Mouse (Mus musculus): ENCODE measurements around the gene Asb12. TPM values are rescaled to one million over a fixed set of nuclear protein-coding genes. Genes with fewer than 3 reads are reported as not detected.
"Not testable (repeated sequence)": the region's sequence is repeated elsewhere in the genome, so short reads cannot be mapped to it uniquely, and the experiment has no call there.

Gene Asb12
- 0.35 TPM in 1 of 2 replicates, not detected in the other for polyA plus RNA-seq (2015; fragmentation: Nextera tagmentation; extraction: Ambion mirVana)

DNA sequence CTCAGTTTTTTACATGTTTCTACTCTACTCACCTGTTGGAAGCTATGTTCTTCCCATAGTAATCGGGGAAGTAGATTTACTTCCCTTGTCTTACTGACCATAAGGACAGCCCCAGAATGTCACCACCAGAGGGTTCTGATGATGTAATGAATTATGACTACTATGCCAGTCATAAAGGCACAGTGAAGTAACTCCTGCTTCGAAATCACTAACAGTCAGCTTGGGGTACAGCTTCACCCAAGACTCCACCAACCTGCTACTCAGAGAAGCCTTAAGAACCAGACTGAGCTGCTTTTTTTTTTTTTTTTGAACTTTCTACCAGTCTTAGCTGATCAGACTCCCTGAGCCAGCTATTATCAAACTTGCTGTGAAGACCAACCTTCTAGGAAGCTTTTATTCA lies at the start of gene Asb12, which contains the start of gene Pfn5:
TSS of gene Asb12 (minus strand) at position 101 of the 400 bp plus-strand sequence.
TSS of gene Pfn5 (plus strand) at position 218 of the 400 bp plus-strand sequence.
- no peak for ATAC-seq
- 89% methylated on average over 2 of the region's 2 CpGs for WGBS

DNA sequence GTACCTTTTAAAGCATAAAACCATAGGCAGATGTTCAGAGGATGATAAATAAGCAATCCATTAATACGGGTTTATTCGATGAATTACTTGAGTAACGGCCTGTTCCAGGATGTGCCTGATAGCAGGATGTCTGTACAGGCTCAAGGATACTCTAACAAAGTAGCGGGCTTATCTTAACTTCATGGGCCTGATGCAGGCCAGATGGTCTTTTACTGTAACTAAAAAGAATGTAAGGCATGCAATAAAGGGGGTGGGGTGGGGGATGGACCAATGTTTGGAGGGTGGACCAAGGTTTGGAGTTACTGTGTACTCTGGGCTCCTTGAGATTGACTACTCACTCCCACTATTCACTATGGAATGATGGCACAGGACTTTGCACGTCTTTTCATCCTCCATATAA lies 42.8 kb upstream of the Asb12 start:
- no peak overlapping the region for H3K4me3 ChIP-seq
- no peaks in the 10 kb centered on the region for H3K9me3 ChIP-seq (replicated peaks)
- H3K27me3 ChIP-seq, result no peaks in the 10 kb centered on the region
- H3K4me1 ChIP-seq, result no peaks in the 10 kb centered on the region
- no peak overlapping the region for H3K4me2 ChIP-seq
- no peak overlapping the region for H3K27ac ChIP-seq
- ATAC-seq, result no peak
- 89% methylated on average over 5 of the region's 5 CpGs for WGBS
- no peaks in the 10 kb centered on the region for H3K36me3 ChIP-seq (ENCODE audit: poor library complexity, severe bottlenecking)
- H3K9ac ChIP-seq, result no peak overlapping the region

More for the DNA sequence above, at the start of gene Asb12, which contains the start of gene Pfn5:
- H3K4me3 ChIP-seq, result no peak within 1 kb of the TSS
- no peaks in the 10 kb centered on the region for H3K9me3 ChIP-seq (replicated peaks)
- no peaks in the 10 kb centered on the region for H3K4me1 ChIP-seq
- no peak within 1 kb of the TSS for H3K4me2 ChIP-seq
- no peak within 1 kb of the TSS for H3K27ac ChIP-seq
- H3K9ac ChIP-seq, result no peak within 1 kb of the TSS
- no peaks in the 10 kb centered on the region for H3K36me3 ChIP-seq (ENCODE audit: poor library complexity, severe bottlenecking)
- H3K27me3 ChIP-seq, result no peaks in the 10 kb centered on the region

GRCm38 (mm10) chrX:95554321-95554720 lies 3.5 kb downstream of the Asb12 start:
- Histone ChIP-seq H3K4me2 (no peak overlapping the region), H3K4me1 (no peaks in the 10 kb centered on the region), H3K4me3 (no peak overlapping the region), H3K27me3 (no peaks in the 10 kb centered on the region), H3K27ac (no peak overlapping the region), H3K9me3 (replicated peaks) (no peaks in the 10 kb centered on the region), H3K36me3 (ENCODE audit: poor library complexity, severe bottlenecking) (no peaks in the 10 kb centered on the region), H3K9ac (no peak overlapping the region)
- 79% methylated on average over 4 of the region's 4 CpGs for WGBS
- no peak for ATAC-seq

DNA sequence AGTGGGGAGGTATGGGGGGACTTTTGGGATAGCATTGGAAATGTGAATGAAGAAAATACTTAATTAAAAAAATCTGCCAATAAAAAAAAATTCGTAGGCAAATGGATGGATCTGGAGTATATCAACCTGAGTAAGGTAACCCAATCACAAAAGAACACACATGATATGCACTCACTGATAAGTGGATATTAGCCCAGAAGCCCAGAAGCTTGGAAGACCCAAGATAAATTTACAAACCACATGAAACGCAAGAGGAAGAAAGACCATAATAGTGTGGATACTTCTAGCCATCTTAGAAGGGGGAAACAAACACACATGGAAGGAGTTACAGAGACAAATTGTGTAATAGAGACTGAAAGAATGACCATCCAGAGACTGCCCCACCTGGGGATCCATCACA lies 22.3 kb downstream of the Asb12 start:
- not testable (repeated sequence) for H3K9ac ChIP-seq; H3K27ac ChIP-seq; H3K36me3 ChIP-seq (ENCODE audit: poor library complexity, severe bottlenecking); H3K4me1 ChIP-seq; H3K27me3 ChIP-seq; ATAC-seq; H3K9me3 ChIP-seq (replicated peaks); H3K4me3 ChIP-seq; H3K4me2 ChIP-seq
- WGBS, result 92% methylated on average over 2 of the region's 2 CpGs

DNA sequence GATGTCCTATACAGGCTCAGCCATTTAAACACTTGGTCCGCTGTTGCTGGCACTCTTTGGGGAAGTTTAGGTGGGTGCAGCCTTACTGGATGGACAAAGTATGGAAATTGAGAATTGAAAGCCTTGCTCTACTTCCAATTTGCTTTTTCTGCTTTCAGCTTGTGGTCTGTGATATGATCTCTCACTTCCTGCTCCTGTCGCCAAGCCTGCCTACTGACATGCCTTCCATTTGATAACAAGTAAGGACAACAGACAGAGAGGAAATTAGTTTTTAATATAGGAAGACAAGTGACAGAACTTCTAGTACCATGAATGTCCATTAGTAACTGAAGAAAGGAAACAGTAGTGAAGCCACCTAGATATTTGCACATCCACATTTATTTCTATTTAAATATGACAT lies 32.6 kb downstream of the Asb12 start:
- H3K4me2 ChIP-seq, result no peak overlapping the region
- no peak overlapping the region for H3K27ac ChIP-seq
- no peak overlapping the region for H3K4me3 ChIP-seq
- no peak for ATAC-seq
- H3K36me3 ChIP-seq (ENCODE audit: poor library complexity, severe bottlenecking), result no peaks in the 10 kb centered on the region
- H3K4me1 ChIP-seq, result no peaks in the 10 kb centered on the region
- H3K9ac ChIP-seq, result no peak overlapping the region
- H3K9me3 ChIP-seq (replicated peaks), result no peaks in the 10 kb centered on the region
- WGBS, result 90% methylated on average over 2 of the region's 2 CpGs
- no peaks in the 10 kb centered on the region for H3K27me3 ChIP-seq

DNA sequence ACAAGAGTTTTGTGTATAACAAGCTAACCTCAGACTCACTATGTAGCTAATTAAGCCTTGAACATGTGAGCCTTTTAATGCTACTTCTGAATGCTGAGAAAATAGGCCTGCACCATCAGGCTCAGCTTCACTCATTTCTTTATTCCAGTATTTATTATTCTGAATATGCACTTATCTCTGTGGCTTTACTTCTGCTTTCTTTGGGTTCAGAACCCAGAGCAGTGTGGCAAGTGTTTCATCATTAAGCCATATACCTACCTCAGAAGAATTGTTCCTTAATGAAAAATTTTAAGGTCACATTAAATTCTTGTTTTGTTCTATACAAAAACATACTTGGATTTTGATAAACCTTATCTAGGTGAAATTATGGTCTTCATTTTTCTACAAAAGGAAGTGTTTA lies 33.9 kb downstream of the Asb12 start:
- no peak overlapping the region for H3K4me3 ChIP-seq
- H3K9me3 ChIP-seq (replicated peaks), result no peaks in the 10 kb centered on the region
- no peak for ATAC-seq
- H3K9ac ChIP-seq, result no peak overlapping the region
- H3K4me2 ChIP-seq, result no peak overlapping the region
- H3K36me3 ChIP-seq (ENCODE audit: poor library complexity, severe bottlenecking), result no peaks in the 10 kb centered on the region
- no peaks in the 10 kb centered on the region for H3K4me1 ChIP-seq
- no peak overlapping the region for H3K27ac ChIP-seq
- no peaks in the 10 kb centered on the region for H3K27me3 ChIP-seq

GRCm38 (mm10) chrX:95457166-95457565 lies 100.6 kb downstream of the Asb12 start:
- Histone ChIP-seq H3K27me3 (no peaks in the 10 kb centered on the region), H3K27ac (no peak overlapping the region), H3K36me3 (ENCODE audit: poor library complexity, severe bottlenecking) (no peaks in the 10 kb centered on the region), H3K4me2 (no peak overlapping the region), H3K4me3 (no peak overlapping the region), H3K9ac (no peak overlapping the region), H3K4me1 (no peaks in the 10 kb centered on the region), H3K9me3 (replicated peaks) (no peaks in the 10 kb centered on the region)
- no peak for ATAC-seq
- WGBS, result 76% methylated on average over 3 of the region's 3 CpGs

- H3K36me3 ChIP-seq (ENCODE audit: poor library complexity, severe bottlenecking), result no peaks in the 10 kb centered on the region
- H3K4me3 ChIP-seq, result no peak overlapping the region
- no peaks in the 10 kb centered on the region for H3K27me3 ChIP-seq
- H3K9ac ChIP-seq, result no peak overlapping the region
- H3K9me3 ChIP-seq (replicated peaks), result no peaks in the 10 kb centered on the region
- ATAC-seq, result no peak
- H3K4me1 ChIP-seq, result peaks cover 18% of the 10 kb centered on the region
- H3K27ac ChIP-seq, result no peak overlapping the region
- no peak overlapping the region for H3K4me2 ChIP-seq
- WGBS, result 52% methylated on average over 2 of the region's 2 CpGs
These were observed 111.9 kb downstream of the Asb12 start for GRCm38 (mm10) chrX:95445866-95446265.

DNA sequence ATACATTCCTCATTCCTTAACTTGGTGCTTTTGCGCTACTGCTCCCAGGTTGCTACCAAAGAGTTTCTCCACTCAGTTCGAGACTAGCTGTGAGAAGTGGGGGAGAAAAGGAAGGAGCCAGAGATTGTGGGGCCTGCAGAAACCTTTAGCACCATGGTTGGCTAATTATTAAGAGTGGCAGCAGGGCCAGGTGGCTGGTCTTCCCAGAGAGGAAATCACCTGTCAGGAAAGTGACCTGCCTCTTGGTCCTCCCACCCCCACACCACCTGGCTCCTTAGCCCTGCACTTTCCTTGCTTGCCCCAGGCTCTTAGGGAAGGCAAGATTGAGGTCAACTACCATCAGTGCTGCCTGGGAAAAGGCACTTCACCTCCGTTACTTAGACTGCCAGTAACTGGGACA lies 112.6 kb downstream of the Asb12 start:
- Histone ChIP-seq H3K36me3 (ENCODE audit: poor library complexity, severe bottlenecking) (no peaks in the 10 kb centered on the region), H3K27ac (no peak overlapping the region), H3K9me3 (replicated peaks) (no peaks in the 10 kb centered on the region), H3K4me2 (peak overlapping the region; percentile 65), H3K9ac (peak overlapping the region; percentile 66; the same call in 1 of the 2 replicates), H3K4me1 (peaks cover 18% of the 10 kb centered on the region), H3K4me3 (peak overlapping the region; percentile 55), H3K27me3 (no peaks in the 10 kb centered on the region)
- ATAC-seq, result no peak
- 22% methylated on average over 3 of the region's 3 CpGs for WGBS

DNA sequence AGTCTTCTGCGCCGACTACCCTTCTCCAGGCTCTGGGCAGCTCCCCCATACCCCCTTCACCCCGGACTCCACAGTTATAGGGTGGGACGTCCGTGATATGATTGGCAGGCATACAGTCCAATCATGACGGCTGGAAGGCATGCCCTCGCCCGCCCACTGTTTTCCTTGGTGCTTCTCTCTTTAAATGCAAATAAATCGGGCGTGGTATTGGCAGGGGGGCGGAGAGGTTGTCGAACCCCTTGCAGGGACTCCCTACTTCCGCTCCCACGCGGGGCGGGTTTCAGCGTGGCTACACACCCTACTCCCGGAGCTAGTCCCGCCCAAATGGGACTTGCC lies 113.0 kb downstream of the Asb12 start, which contains the start of gene Amer1:
TSS of gene Amer1 (minus strand) at position 97 of the 336 bp plus-strand sequence.
- peak within 1 kb of the TSS; percentile 64 for H3K27ac ChIP-seq
- H3K9me3 ChIP-seq (replicated peaks), result no peaks in the 10 kb centered on the region
- H3K4me2 ChIP-seq, result peak within 1 kb of the TSS; percentile 65
- H3K27me3 ChIP-seq, result no peaks in the 10 kb centered on the region
- H3K9ac ChIP-seq, result peak within 1 kb of the TSS; percentile 66
- 15% methylated on average over 19 of the region's 19 CpGs for WGBS
- no peaks in the 10 kb centered on the region for H3K36me3 ChIP-seq (ENCODE audit: poor library complexity, severe bottlenecking)
- peak within 1 kb of the TSS; percentile 55 for H3K4me3 ChIP-seq
- ATAC-seq, result peak; percentile 99
- H3K4me1 ChIP-seq, result peaks cover 18% of the 10 kb centered on the region

GRCm38 (mm10) chrX:95443898-95444775 lies 113.7 kb downstream of the Asb12 start:
- H3K4me1 ChIP-seq, result peaks cover 18% of the 10 kb centered on the region

DNA sequence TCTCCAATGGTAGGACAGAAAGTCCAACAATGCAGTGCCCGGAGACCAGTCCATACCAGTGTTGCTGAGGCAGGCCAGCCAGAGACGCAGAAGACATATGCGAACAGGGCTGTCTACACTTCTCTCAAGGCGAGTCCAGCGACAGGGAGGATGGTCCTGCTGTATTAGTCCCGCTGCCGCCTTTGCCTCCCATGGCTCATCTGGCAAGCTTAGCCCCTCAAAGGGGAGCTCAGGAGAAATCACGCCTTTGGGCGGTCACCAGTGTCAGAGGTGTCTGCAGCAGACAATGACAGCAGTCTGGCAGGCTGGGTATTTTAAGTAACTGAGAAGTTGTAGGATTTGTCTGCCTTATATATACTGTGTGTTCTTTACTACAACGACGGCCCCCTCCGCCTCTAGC lies 114.4 kb downstream of the Asb12 start:
- Histone ChIP-seq H3K9me3 (replicated peaks) (no peaks in the 10 kb centered on the region), H3K4me3 (peak overlapping the region; percentile 55), H3K36me3 (ENCODE audit: poor library complexity, severe bottlenecking) (no peaks in the 10 kb centered on the region), H3K27me3 (no peaks in the 10 kb centered on the region), H3K4me2 (peak overlapping the region; percentile 65), H3K27ac (no peak overlapping the region), H3K9ac (peak overlapping the region; percentile 66), H3K4me1 (peaks cover 18% of the 10 kb centered on the region)
- 22% methylated on average over 12 of the region's 12 CpGs for WGBS
- ATAC-seq, result no peak

More at GRCm38 (mm10) chrX:95443898-95444775, 113.7 kb downstream of the Asb12 start:
- 31% methylated on average over 40 of the region's 42 CpGs for WGBS
- H3K9me3 ChIP-seq (replicated peaks), result no peaks in the 10 kb centered on the region
- no peaks in the 10 kb centered on the region for H3K36me3 ChIP-seq (ENCODE audit: poor library complexity, severe bottlenecking)
- peak overlapping the region; percentile 65 for H3K4me2 ChIP-seq
- no peaks in the 10 kb centered on the region for H3K27me3 ChIP-seq
- peak overlapping the region; percentile 64 for H3K27ac ChIP-seq
- ATAC-seq, result peak; percentile 84
- H3K4me3 ChIP-seq, result peak overlapping the region; percentile 55
- H3K9ac ChIP-seq, result peak overlapping the region; percentile 66

Measured in forebrain, embryonic 13.5 days (tissue).